Mouse (Mus musculus) cerebellum, adult 8-10 months (tissue): ENCODE measurements around the gene Med29.
A peak's percentile ranks its signal among the peaks of the same experiment; 100 is the strongest.
"Not testable (repeated sequence)": the region's sequence is repeated elsewhere in the genome, so short reads cannot be mapped to it uniquely, and the experiment has no call there.

ENCODE experiments used
- DNase-seq: peaks from one replicate; pipeline ENCODE4 v3.0.0; 2022

Gene Med29

DNA sequence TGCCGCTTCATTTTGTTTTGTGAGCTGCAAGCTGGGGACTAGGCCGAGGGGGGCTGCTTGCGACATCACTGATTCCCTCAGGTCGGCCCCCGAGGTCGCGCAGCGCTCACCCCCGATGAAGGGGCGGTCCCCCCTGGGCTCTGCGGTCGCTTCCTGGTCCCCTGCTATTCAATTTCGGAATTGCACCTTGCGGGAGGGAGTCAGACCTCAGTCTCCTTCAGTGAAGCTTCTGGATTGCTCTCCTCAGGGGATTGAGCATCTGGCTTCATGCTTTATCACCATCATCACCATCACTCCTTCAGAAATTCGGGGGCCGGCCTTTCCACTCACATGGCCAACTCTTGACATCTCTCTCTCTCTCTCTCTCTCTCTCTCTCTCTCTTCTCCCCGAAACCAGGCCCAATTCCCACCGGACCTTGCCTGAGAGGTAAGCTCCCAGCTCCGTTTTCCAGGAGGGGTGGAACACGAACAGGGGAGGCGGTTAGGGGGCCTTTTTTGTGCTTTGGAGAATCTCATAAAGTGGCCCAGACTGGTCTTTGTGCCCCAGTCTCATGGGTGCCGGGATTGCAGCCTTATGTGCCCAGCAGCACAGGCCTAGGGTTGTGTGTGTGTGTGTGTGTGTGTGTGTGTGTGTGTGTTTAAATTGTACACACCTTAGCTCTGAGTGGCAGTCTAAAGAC lies 904 bp upstream of the Med29 start:
- DNase-seq, result no peak

DNA sequence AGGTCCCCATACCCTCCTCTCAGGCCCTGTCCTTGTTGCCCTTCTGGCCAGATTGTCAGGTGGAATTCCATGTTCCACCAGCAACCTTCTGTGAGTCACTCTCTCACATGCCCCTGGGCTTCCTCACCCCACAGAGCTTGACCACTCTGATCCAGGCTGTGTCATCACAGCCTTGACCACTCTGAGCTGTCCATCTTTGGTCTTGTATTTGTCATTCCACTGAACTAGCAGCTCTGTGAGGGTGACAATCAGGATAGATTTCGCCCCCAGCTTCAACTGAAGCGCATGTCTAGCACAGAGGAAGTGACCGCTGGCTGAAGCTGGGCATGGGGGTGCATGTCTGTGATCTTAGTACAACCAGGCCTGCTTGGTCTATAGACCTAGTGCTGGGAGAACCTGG lies 2.2 kb downstream of the Med29 start:
- DNase-seq, result no peak

DNA sequence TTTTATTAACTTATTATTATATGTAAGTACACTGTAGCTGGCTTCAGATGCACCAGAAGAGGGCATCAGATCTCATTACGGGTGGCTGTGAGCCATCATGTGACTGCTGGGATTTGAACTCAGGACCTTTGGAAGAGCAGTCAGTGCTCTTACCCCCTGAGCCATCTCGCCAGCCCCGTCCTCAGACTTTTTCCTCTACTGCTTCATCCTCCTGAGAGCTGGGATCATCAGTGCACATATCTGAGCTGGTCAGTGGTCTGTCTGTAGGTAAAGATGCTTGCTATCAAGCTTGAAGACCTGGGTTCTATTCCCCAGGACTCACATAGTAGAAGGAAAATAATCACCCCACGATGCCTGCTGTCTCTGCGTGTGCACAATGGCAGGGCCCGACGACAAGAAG lies 5.1 kb downstream of the Med29 start:
- not testable (repeated sequence) for DNase-seq

DNA sequence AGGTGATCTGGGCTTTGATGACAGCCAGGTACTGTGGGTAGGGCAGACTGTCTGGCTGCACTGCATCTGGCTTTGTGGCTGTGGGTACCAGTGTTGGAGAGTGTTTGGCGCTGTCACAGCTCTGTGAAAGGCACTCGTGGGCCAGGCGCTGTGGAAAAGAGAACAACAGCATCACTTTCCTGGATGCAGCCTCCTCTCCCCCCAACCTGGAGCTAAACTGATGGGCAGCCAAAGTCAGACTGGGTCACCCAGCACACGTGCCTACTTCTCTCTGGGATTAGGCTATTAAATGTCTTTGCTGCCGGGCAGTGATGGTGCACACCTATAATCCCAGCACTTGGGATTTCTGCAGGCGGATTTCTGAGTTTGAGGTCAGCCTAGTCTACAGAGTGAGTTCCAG lies 5.6 kb downstream of the Med29 start:
- not testable (repeated sequence) for DNase-seq

DNA sequence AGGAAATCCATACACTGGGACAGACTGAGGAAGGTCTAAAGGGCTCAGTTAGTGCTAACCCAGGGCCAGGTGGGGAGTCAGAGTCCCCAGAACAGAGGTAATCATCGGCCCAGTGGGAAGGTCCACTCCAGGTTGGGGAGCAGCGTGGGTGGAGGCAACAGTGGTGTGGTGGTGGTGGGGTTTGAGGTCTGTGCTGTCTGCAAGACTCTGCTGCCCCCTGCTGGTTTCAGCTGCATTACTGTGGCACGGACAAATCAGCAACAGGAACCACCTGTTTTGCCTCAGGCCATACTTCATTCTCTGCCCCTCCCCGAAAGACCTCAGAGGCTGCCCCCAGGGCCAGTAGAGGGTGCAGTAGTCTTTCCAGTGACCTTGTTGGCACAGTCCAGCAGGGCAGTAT lies 6.0 kb downstream of the Med29 start:
- DNase-seq, result peak; percentile 64

DNA sequence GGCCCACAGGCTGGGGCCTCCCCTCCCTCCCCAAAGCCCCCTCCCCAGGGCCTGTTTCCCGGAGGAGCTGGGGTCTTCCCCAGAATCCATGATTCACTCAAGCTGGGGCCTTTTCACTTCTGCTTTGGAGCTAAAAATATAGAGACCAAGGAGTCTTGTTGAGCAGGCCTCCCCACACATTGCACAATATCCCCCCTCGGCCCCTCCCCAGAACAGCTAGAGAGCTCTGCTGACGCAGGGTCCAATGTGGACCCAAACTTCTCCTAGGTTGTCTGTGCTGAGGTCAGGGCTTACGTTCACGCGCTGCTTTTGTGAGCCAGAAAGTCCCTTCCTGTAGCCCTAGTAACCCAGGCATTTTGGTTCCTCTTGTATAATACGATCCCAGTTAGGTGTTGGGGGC lies 6.5 kb downstream of the Med29 start:
- DNase-seq, result no peak

DNA sequence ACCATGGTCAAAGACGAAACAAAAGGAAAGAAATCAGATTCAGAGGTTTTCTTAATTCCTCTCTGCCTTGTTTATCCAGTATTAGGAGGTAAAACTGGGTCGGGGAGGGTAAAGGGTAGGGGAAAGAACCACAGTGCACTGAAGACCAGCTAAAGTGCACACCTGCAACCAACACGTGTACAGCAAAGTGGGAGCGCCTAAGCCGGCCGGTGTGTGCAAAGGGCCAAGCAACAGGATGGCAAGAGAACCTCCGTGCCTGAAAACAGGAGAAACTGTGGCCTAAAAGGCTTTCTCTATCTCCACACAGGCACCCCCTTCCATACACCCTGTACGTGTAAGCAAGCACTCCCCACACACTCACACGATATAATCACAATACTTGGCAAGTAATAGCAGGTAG lies 7.3 kb downstream of the Med29 start:
- no peak for DNase-seq

DNA sequence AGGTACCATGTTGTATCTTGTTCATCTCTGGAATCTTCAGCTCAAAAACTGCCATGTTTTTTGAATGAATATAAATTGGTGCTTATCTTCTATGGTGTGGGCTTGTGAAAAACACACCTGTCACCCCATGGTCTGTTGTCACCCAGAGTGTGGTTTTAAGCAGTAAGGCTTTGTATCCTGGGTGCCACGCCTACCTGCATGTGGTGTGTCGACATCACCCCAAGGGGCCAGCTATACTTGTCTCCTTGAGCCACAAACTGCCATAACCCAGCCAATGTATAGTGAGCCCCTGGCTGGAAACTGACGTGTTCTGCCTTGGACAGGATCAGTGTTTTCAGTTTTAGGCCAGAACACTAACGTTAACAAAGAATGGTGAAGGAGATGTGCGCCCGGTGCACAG lies 8.3 kb downstream of the Med29 start:
- no peak for DNase-seq

DNA sequence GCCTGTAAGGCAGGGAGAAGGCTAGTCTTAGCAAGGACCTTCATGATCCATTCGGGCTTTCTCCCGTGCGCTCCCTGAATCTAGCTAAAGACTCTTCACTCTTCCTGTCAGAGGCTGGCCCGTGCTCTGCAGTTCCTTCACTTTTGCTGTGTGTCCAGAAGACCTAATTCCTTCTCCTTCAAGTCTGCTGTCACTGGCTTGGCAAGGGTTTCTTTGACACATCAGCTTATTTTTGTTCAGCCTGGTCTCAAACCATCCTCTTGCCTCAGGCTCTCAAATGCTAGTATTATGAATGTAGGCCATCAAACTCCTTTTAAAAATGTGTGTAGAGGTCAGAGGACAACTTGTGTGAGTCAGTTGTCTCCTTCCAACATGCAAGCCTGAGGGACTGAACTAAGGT lies 8.9 kb downstream of the Med29 start:
- no peak for DNase-seq

DNA sequence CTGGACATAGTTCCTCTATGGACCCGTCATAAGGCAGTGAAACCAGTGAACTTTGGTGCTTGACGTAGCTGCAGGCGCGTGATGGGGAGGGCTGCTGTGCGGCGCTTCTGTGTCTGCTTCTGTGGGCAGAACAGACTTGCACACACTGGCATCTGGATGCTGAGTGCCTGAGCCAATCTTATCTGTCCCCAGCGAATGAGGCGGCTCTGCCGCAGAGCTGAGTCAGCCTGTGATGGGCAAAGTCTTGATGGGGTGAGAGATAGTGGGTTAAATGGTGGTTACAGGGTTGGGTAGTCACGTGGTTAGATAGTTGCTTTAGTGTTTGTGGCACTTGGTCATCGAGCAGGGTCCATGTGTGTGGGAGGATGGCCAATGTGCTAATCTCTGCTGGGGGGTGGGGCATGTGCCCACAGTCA lies 9.5 kb downstream of the Med29 start:
- no peak for DNase-seq

DNA sequence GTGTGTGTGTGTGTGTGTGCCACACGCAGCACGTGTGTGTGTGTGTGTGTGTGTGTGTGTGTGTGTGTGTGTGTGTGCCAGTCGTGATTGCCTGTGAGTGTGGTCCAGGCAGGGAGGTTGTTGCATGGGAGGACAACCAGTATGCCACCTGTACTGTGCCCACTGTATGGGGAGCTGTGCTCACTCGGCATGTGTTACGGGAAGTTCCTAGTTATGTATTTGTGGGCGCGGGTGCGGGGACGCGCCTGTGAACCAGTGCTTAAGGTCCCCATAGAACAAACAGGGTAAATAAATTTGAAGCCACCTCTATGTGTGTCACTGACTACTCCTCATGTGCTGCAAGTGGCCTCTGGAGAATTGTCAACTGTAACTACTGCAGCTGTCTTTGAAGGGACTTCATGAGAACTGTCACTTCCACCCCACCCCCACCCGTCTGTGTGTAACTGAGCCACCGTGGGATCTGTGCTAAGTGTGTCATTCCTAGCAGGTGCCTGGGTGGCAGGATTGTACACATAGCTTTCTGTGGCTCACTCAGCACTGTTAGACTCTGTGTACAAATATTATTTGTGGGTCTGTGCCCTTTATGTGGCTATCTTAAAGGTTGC lies 10.1 kb downstream of the Med29 start:
- no peak for DNase-seq

DNA sequence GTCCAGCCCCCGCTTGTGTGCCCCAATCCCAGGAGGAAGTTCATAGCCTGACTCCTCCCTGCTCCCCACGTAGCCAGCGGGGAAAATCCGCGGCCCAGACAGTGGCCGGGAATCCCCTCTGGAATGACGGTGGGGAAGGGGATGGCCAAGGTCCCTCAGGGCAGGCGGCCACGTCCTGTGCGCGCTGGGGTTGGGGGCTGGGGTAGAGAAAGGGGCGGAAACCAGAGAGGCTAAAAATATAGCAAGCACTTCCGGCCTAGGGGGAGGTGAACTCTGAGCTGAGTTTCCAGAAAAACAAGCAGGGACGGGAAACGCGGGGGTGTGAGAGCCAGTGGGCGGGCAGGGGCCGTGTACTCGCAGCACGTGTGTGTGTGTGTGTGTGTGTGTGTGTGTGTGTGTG lies 10.6 kb downstream of the Med29 start:
- DNase-seq, result no peak

DNA sequence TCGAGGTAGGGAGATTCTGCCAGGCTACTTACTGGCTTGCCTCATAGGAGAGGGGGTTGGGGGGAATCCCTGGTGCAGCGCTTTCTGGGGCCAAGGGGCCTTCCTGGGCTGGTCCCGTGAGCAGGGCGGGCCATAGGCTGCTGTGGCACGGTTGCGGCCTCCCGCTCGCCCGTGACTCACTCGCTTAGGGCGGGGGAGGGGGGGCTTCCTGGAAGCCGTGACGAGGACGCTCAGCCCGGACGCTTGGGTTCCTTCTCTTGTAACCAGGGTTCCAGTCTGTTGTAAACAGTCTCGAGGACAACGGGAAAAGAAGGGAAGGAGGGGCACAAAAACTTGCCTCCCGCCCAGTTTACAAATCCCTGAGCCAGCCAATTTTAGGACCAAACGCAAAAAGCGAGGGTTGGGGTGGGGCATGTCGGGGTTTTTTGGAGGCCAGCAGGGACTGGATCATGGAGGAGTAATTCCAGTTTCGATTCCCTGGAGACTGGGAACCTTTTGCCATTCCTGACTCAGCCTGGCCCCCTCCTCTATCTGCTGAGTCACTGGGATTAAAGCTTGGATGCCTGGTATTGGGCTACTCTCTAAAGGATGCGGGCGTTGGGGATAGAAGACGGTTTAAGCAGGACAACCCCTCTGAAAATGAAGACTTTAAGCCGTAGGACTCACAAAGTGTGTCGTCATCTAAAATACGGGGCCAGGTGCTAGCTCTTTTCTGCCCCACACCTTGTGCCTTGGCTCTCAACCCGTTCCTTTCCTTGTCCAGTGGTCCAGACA lies 11.3 kb downstream of the Med29 start:
- no peak for DNase-seq

DNA sequence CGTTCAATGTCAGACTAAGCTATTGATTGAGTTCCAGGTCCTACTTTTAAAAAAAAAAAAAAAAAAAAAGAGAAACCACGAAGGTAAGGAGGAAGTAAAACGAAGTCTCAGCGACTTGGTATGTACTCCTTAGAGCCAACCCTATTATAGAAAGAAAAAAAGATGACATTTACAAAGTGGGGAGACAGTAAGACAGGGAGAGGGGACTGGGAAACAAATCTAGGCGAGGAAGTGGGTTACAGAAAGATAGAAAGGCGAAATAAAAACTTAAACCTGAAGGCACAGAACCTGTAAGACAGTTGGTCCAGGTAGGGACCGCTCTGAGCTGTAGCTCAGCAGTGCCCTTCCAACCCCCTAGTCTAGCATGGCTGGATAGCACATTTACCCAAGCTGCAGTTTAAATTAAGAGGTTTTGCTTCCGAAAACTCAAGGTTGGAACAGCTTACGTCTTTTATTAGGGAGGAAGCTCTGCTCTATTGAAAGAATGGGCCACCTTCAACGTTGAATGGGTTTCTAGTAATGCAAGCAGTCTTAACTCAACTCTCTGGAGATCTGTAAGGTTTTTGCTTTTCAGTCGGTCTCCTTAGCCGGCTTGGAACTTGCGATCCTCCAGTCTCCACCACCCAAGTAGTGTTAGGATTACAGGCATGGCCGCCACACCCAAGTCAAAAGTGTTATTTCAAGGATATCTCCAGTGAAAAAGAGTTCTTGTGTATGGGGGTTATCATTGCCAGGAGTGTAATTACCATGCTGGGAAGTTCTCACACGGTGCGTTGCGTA lies 12.1 kb downstream of the Med29 start, which contains the start of gene Zfp36:
TSS of gene Zfp36 (minus strand) at position 17 of the 780 bp plus-strand sequence.
- no peak for DNase-seq

DNA sequence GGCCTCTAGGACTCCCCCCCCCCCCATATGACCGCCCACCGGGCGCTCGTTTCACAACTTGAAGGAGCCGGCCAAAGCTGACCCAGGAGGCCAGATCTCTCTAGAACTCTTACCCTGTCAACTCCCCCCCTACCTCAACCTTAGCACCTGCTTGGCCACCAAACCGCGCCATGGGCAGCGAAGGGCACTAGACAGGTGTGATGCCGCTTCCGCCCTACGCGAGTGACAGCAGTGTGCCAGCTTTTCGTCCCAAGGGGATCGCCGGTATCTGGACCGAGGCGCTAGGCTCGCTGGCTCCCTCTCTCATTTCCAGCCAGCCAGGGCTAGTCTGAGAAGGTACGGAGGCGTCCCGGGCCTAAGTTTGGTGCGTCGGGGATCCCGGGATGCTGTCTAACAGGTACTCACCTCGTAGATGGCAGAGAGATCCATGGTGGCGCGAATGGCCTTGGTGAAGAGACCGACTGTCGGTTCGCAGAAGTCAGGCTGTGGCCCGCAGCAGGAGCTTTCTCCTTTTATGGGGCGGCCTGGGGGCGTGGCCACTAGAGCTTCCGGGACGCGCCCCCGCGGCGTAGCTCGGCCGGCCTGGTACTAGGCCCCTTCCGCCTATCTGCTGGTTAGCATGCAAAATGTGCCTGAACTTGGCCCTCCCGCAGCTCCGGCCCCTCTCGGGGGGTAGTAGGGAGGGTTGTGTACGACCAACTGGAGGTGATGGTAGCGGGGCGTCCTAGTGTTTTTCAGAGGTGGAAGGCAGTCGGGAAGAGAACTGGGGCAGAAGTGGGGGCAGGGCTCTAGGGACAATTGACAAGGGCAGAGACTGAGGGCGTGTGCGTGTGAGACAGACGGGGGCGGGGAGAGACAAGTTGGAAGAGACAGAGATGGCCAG lies 13.5 kb downstream of the Med29 start:
- peak; percentile 62 for DNase-seq

DNA sequence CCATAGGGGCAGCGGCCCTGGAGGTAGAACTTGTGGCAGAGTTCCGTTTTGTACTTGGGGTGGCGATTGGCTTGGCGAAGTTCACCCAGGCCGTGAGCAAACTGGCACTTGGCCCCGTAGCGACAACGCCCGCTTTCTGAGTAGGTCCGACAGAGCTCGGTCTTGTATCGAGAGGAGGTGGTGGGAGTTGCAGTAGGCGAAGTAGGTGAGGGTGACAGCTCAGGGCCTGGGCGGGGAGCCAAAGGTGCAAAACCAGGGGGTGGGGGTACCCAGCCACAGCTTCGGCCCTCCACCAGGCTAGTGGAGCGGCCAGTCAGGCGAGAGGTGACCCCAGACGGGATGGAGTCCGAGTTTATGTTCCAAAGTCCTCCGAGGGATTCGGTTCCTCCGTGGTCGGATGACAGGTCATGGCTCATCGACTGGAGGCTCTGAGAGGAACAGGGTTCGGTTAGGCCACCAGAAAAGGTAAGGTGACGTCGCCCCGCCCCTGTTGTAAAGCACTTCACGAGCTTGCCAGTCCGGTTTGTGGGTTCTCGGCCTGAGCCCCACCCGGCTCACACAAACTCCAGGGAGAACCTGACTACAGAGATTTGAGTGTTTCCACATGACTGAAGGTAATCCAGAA lies 14.3 kb downstream of the Med29 start:
- no peak for DNase-seq

DNA sequence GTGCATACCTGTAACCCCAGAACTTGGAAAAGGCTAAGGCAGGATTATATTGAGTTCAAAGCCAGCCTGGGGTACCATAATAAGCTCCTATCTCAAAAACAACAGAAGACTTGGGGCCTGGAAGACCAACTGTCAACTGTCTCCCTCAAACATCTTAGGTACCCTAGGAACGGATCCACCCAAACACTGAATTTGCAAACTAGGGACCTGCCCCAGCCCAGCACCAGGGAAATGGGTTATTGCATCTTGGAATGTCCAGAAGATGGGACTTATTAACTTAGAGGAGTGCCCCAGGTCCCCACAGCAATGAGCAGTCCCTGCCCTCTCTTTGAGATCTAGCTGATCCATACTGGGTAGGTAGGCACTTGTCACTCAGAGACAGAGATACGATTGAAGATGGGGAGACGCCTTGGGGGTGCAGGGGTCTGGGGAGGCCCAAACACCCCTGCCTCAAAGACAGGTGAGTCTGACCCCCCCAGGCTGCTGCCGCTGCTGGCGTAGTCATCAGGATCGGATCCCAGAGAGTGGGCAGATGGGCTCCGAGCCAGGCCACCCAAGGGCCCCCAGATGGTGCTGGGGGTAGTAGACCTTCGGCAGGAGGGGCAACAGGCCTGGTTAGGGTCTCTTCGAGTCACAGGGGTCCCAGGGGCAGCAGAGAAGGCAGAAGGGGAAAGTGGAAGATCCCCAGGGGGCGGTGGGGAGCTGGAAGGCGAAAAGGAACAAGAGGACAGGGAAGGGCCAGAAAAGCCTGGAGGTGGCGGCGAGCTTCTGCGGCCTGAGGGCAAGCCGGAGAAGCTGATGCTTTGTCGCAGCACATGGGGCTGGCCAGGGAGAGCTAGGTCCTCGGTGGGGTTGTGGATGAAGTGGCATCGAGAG lies 15.1 kb downstream of the Med29 start:
- no peak for DNase-seq

DNA sequence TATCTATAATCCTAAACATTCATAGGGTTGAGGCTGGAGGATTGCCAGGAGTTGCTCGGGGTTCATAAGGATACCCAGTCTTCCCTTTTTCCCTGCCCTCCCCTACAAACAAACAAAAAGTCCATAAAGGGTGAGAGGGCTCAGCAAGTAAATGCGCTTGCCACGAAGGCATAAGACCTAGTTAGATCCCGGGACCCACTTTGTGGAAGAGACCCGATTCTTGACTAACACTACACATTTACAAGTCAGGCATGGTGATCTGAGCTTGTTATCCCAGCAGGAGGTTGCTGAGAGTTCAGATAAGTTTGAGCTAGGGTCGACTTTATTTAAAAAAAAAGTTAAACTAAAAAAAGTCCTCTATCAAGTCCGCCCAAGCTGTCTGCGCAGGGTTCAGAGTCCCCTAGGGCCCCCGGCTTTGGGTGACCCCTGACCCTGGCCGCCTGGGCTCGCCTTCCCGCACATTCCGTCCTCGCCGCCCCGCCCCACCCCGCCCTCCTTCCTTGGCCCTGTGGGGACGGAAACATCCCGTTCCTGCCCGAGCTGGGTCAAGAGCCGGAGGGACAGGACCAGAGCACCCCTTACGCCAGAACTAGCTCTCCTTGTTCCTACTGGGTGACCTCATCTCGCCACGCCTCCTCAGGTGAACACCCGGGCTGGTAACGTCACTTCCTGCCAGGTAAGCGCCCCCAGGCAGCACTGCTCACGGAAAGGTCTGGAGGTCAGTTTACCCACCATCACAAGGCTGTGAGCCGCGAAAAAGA lies 16.3 kb downstream of the Med29 start:
- DNase-seq, result no peak

DNA sequence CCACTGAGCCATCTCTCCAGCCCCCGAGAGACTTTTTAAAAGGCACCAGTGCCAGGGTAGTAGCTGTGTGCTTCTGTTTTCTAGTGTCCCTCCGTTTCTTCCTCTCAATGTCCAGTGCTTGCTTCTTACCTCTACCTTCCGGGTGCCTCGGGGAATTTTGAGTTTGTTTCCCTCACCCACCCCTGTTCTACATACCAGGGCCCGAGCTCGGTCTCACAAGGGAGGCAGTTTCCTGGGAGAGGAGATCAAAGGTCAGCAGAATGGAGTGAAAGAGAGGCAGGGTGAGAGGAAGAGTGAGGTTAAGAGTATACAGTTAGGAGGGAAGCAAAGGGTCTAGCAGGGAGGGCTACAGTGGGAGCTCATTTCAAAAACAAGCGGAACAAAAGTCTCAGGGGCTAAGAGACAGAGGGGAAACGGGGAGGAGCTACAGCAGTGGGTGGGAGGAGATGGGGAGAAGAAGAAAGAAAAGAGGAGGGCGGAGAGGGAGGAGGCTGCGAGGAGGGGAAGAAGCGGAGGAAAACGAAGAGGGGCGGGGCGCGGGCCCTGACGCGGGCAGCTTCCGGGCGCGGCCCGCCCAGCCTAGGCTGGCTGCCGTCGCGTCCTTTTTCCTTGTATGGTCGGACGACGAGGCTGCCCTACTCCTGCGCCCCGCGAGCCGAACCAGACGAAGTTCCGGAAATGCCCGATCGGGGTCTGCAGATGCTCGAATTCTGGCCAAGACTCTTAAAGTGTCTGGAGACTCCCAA lies 17.2 kb downstream of the Med29 start:
- DNase-seq, result peak; percentile 52
